Mouse (Mus musculus) large intestine, adult 2 months (tissue): ENCODE results near the gene Miip. TPM values are rescaled to one million over a fixed set of nuclear protein-coding genes. Genes with fewer than 3 reads are reported as not detected.

Experiments
- DNase-seq: peaks from one replicate; pipeline ENCODE4 v3.0.0-alpha.2; 2012; ENCODE audit warnings: low read depth, low spot score
- WGBS: fragments of 180-500 bp; shearing (Covaris S2); methylation state at CpG from one replicate; pipeline ENCODE4 v1.1.7; 2018; 5-methylcytosine and 5-hydroxymethylcytosine counted together
- polyA plus RNA-seq: library from polyadenylated mRNA; depleted of rRNA; stranded (reverse); fragments of >200 nt; gene quantifications from 2 replicates; pipeline ENCODE4 v1.2.3, GENCODE M21; 2012; rRNA removed

Gene Miip
- 53.3 and 64.6 TPM in 2 replicates for polyA plus RNA-seq

- WGBS: under 1% methylated on average over 30 of the region's 30 CpGs
- peak; percentile 99 for DNase-seq
Measured at GRCm38 (mm10) chr4:147868450-147869031, at the start of gene Miip, which contains the start of gene Fv1. Gene Miip (minus strand): TSS chr4:147868816. Gene Fv1 (plus strand): TSS chr4:147868979.

- WGBS: 80% methylated on average over 5 of the region's 5 CpGs
- no peak for DNase-seq
Measured at GRCm38 (mm10) chr4:147909486-147909885, 40.9 kb upstream of the Miip start.

- peak; percentile 55 for DNase-seq
- 39% methylated on average over 5 of the region's 5 CpGs for WGBS
Measured at GRCm38 (mm10) chr4:147906230-147906629, 37.6 kb upstream of the Miip start.

- 1% methylated on average over 8 of the region's 8 CpGs for WGBS
- no peak for DNase-seq
Measured at GRCm38 (mm10) chr4:147905090-147905659, 36.6 kb upstream of the Miip start.

- peak; percentile 61 for DNase-seq
- under 1% methylated on average over 57 of the region's 59 CpGs for WGBS
Measured at GRCm38 (mm10) chr4:147904313-147905089, 35.9 kb upstream of the Miip start, which contains the start of gene Mfn2. Gene Mfn2 (minus strand): TSS chr4:147904704.

- no peak for DNase-seq
- WGBS: 36% methylated on average over 3 of the region's 3 CpGs
Measured at GRCm38 (mm10) chr4:147903601-147904000, 35.0 kb upstream of the Miip start.

GRCm38 (mm10) chr4:147902906-147903500 is 34.4 kb upstream of the Miip start:
- no peak for DNase-seq
- WGBS: 58% methylated on average over 12 of the region's 12 CpGs

GRCm38 (mm10) chr4:147900452-147900851 is 31.8 kb upstream of the Miip start:
- no peak for DNase-seq
- 76% methylated on average over 7 of the region's 7 CpGs for WGBS

GRCm38 (mm10) chr4:147897348-147897747 is 28.7 kb upstream of the Miip start:
- 86% methylated on average over 3 of the region's 3 CpGs for WGBS
- DNase-seq: no peak

GRCm38 (mm10) chr4:147896411-147896810 is 27.8 kb upstream of the Miip start:
- 56% methylated on average over 1 of the region's 1 CpGs for WGBS
- no peak for DNase-seq

GRCm38 (mm10) chr4:147895815-147896330 is 27.3 kb upstream of the Miip start:
- DNase-seq: no peak
- 86% methylated on average over 4 of the region's 4 CpGs for WGBS

- no peak for DNase-seq
- WGBS: 76% methylated on average over 6 of the region's 6 CpGs
Measured at GRCm38 (mm10) chr4:147890341-147890740, 21.7 kb upstream of the Miip start.

GRCm38 (mm10) chr4:147888237-147888636 is 19.6 kb upstream of the Miip start:
- 81% methylated on average over 4 of the region's 4 CpGs for WGBS
- no peak for DNase-seq

GRCm38 (mm10) chr4:147887277-147887676 is 18.7 kb upstream of the Miip start:
- 93% methylated on average over 7 of the region's 7 CpGs for WGBS
- no peak for DNase-seq

- no peak for DNase-seq
- WGBS: 95% methylated on average over 12 of the region's 12 CpGs
Measured at GRCm38 (mm10) chr4:147886158-147886557, 17.5 kb upstream of the Miip start.

- 81% methylated on average over 3 of the region's 3 CpGs for WGBS
- DNase-seq: no peak
Measured at GRCm38 (mm10) chr4:147884138-147884537, 15.5 kb upstream of the Miip start.

GRCm38 (mm10) chr4:147883041-147883440 is 14.4 kb upstream of the Miip start:
- no peak for DNase-seq
- WGBS: 78% methylated on average over 6 of the region's 6 CpGs

- 95% methylated on average over 7 of the region's 7 CpGs for WGBS
- DNase-seq: no peak
Measured at GRCm38 (mm10) chr4:147881792-147882191, 13.2 kb upstream of the Miip start.

- DNase-seq: no peak
- 68% methylated on average over 5 of the region's 5 CpGs for WGBS
Measured at GRCm38 (mm10) chr4:147879865-147880264, 11.2 kb upstream of the Miip start.

- 61% methylated on average over 2 of the region's 2 CpGs for WGBS
- DNase-seq: no peak
Measured at GRCm38 (mm10) chr4:147879456-147879855, 10.8 kb upstream of the Miip start.
